Mouse (Mus musculus): ENCODE data around the gene Pam16.
A peak's percentile ranks its signal among the peaks of the same experiment; 100 is the strongest.

Pam16 gene

GRCm38 (mm10) chr16:4646831-4647230 lies 22.0 kb upstream of the Pam16 start:
- no peak for DNase-seq (ENCODE audit: low spot score in 2 of 2)

- no peak for DNase-seq (ENCODE audit: low spot score in 2 of 2)
Observed at GRCm38 (mm10) chr16:4645867-4646266, 21.1 kb upstream of the Pam16 start.

- DNase-seq (ENCODE audit: low spot score in 2 of 2) = no peak
Observed at GRCm38 (mm10) chr16:4643670-4644419, 19.1 kb upstream of the Pam16 start.

GRCm38 (mm10) chr16:4642937-4643336 lies 18.1 kb upstream of the Pam16 start:
- DNase-seq (ENCODE audit: low spot score in 2 of 2) = no peak

- no peak for DNase-seq (ENCODE audit: low spot score in 2 of 2)
Observed at GRCm38 (mm10) chr16:4642190-4642589, 17.4 kb upstream of the Pam16 start.

- DNase-seq (ENCODE audit: low spot score in 2 of 2) = no peak
Observed at GRCm38 (mm10) chr16:4641119-4641838, 16.5 kb upstream of the Pam16 start.

- no peak for DNase-seq (ENCODE audit: low spot score in 2 of 2)
Observed at GRCm38 (mm10) chr16:4640267-4641005, 15.6 kb upstream of the Pam16 start.

GRCm38 (mm10) chr16:4639831-4640237 lies 15.0 kb upstream of the Pam16 start, which contains the start of the genes Vasn and Dnaja3:
Gene Vasn (plus strand): TSS chr16:4639941.
Gene Dnaja3 (plus strand): TSS chr16:4639989.
- peak; percentile 23 to 35 for DNase-seq (ENCODE audit: low spot score in 2 of 2)

GRCm38 (mm10) chr16:4638891-4639390 lies 14.2 kb upstream of the Pam16 start:
- no peak for DNase-seq (ENCODE audit: low spot score in 2 of 2)

- DNase-seq (ENCODE audit: low spot score in 2 of 2) = no peak
Observed at GRCm38 (mm10) chr16:4635760-4636159, 11.0 kb upstream of the Pam16 start.

- no peak for DNase-seq (ENCODE audit: low spot score in 2 of 2)
Observed at GRCm38 (mm10) chr16:4634681-4635080, 9.9 kb upstream of the Pam16 start.

GRCm38 (mm10) chr16:4633661-4634060 lies 8.9 kb upstream of the Pam16 start:
- DNase-seq (ENCODE audit: low spot score in 2 of 2) = no peak

- no peak for DNase-seq (ENCODE audit: low spot score in 2 of 2)
Observed at GRCm38 (mm10) chr16:4632050-4632449, 7.3 kb upstream of the Pam16 start.

GRCm38 (mm10) chr16:4629950-4630349 lies 5.2 kb upstream of the Pam16 start:
- DNase-seq (ENCODE audit: low spot score in 2 of 2) = peak; percentile 65 to 81

- DNase-seq (ENCODE audit: low spot score in 2 of 2) = no peak
Observed at GRCm38 (mm10) chr16:4628898-4629419, 4.2 kb upstream of the Pam16 start.

- no peak for DNase-seq (ENCODE audit: low spot score in 2 of 2)
Observed at GRCm38 (mm10) chr16:4627105-4627504, 2.3 kb upstream of the Pam16 start.

- no peak for DNase-seq (ENCODE audit: low spot score in 2 of 2)
Observed at GRCm38 (mm10) chr16:4624074-4624473, 714 bp downstream of the Pam16 start.

GRCm38 (mm10) chr16:4616829-4617228 lies 8.0 kb downstream of the Pam16 start:
- no peak for DNase-seq (ENCODE audit: low spot score in 2 of 2)

GRCm38 (mm10) chr16:4615297-4615696 lies 9.5 kb downstream of the Pam16 start:
- DNase-seq (ENCODE audit: low spot score in 2 of 2) = no peak

GRCm38 (mm10) chr16:4614639-4615038 lies 10.1 kb downstream of the Pam16 start:
- DNase-seq (ENCODE audit: low spot score in 2 of 2) = no peak

- no peak for DNase-seq (ENCODE audit: low spot score in 2 of 2)
Observed at GRCm38 (mm10) chr16:4613736-4614135, 11.1 kb downstream of the Pam16 start.

- no peak for DNase-seq (ENCODE audit: low spot score in 2 of 2)
Observed at GRCm38 (mm10) chr16:4611676-4612075, 13.1 kb downstream of the Pam16 start.

Measured in natural killer cell, adult 2 months (primary cell).